Mouse (Mus musculus) gonadal fat pad, adult 2 months (tissue): ENCODE measurements at regions not wholly inside any gene's neighbourhood (a gene's known extent, or its start where the extent isn't known, plus 50 kb on each side); places are given as distances from the start of the nearest gene placed in this dataset.

Source experiments
- DNase-seq: peaks from one replicate; pipeline ENCODE4 v3.0.0-alpha.2; 2012; ENCODE audit warnings: low read depth

DNA sequence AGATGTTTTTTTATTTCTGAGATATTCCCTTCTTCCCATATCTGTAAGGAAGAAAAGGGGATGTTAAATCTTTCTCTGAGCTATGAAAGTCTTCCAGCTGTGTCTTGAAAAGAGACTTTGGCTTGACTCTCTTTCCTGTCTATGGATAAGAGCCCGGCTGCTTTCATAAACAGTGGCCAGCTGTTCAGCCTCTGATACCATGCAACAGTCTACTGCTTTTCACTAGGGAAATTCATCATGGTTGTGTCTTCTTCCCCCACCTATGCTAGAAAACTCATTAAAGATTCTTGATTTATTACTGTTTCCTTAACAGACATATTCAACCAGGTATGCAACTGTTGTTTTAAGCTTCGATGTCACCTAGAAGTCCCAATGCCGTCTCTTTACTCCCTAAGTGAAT, 213.8 kb upstream of the Ferd3l start:
- no peak for DNase-seq

DNA sequence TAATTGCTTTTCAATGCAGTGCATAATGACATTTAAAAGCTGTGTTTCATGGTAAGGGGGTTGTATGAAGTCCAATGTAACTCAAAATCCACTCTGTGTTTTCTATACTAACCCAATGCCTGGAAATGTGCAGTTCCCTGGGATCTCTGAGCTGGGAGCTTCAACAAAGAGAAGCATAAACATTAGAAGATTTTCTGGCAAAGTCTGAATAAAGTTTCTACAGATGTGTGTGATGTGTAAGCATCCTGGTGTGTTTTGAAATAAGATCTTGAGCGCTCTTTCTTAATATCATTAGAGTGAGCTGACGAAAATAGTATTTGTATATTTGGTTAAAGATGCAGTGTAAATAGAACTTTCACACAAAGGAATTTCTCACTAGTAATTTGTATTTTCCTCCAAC, 212.2 kb upstream of the Ferd3l start:
- DNase-seq: no peak

DNA sequence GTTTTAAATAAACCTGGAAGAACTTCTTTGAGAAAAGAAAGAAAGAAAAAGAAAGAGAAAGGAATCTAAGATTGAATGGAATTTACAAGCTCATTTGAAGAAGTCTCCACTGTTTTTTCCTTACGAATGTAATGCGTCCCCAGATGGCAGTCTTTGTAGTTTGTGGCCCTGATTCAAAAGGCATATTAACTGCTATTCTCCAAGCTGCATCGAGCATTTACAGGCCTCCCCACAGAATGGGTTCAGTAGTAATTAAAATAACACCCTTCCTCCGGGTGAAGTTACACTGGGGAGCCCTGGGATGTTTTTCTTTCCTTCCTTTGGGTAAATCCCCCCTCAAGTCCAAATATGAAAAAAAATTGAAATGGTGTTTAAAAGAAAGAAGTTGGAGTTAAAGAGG, 211.2 kb upstream of the Ferd3l start:
- DNase-seq: no peak

DNA sequence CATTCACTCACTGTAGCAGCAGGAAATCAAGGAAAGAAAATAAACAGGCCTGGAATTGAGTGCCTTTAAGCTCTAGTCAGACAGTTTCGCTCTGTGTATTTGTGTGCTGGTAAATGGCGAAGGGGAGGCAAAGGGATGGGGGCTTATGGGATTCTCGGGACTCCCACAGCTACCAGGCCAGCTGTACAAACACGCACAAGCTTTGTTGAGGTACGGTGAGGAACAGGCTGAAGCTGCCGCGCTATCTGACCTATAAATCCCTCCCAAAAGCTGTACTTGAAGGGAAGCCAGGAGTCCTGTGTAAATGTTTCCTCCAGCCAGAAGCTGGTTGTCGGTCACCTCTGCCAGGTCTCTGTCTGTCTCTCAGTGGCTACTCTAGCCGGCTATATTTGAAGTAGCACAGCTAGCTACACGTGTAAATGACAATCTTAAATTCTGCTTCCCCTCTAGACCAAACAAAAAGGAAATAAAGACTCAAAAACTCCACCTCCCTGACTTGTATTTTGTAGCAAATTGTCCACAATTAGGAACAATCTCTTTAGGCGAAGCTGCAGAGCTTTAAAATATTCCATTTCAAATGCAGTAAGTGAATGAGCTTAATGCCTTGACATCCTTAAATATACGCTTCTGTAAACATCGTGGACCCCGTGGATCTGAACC, 210.5 kb upstream of the Ferd3l start:
- no peak for DNase-seq

DNA sequence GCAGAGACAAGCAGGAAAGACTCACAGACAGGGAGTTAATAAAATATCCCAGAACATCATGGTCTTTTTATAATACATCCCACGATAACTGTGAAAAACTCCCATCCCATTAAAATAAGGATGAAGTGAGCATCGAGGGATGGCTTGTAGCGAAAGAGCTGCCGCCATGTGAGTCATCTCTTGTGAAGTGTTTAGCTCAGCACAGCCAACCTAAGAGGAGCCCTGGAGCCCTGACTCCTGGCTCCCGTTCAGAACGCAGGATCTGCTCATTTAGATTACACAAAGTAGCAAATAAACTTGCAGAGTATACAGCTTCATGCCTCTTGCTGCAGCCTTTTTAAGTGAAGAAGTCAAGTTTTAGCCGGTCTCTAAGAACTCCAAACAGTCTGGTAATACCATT, 209.2 kb upstream of the Ferd3l start:
- no peak for DNase-seq

DNA sequence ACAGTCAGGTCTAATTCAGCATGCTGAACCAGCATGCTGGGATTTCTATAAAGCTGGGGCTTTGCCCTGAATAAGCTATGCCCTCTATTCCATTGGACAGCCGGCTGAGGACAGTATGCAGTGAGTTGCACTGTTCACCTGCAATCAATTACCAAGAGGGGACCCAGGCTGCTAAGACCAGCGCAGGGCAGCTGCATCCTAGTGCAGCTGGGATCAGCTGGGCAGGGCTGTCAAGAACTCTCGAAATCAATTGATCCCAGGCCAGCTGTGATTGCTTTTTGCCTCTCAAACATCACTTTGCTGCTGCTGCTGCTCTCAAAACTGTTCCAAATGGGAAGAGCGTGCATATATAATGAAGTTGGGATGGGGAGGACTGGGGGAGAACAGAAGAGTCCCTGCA, 196.3 kb upstream of the Ferd3l start:
- no peak for DNase-seq

DNA sequence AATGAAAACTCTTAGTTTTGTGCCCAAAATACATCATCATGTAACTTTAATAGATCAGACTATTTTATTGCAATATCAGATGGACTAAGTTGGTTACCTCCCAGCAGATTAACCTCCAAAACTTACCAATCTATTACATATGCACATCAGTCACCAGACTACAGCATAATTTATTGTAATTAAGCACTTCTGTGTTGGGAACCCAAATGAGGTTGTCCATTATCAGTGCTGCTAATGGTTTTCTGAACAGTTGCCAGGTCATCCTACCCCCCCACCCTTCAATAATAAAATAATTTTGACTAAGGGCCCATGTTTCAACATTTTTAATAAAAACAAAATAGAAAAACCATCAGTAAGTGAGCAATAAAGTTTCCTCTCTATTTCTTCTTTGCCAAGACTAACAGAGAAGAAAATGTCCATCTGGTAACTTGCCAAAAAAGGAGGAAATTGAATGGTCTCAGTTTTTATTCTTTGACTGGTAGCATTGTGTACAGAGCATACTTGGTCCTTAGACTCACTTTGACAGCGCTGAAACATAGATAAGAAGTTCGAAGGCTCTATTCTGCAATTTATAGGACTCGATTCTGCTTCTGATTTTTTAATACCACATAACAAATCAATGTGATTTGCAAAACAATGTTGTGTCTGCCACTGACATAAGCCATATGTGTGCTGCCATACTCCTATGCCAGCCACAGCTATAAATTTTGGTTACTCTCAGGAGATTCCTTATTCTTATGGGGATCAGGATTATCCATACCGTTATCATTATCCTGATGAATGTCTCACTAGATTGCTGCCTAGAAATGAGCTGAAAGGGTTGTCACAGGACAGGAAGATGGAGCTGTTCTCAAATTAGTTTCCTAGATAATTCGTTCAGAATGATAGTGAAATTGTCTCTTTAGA, 152.4 kb upstream of the Ferd3l start:
- no peak for DNase-seq

DNA sequence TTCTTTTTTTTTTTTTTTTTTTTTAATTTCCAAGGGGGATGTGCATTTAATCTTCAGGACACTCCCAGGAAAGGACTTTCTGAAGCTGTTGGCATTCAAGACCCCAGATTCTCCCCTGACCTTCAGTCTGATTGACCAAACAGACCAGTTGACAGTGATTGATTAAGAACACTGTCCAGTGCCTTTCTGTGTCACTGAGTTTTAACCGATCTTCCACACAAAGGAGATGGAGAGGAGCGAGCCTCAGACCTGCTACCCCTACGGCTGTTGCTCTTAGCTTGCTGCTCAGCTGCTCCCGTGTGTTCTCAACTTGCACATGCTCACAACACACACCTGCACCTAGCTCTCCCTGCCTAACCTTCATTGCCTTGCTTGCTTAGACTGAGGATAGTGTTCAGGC, 149.7 kb upstream of the Ferd3l start:
- no peak for DNase-seq

DNA sequence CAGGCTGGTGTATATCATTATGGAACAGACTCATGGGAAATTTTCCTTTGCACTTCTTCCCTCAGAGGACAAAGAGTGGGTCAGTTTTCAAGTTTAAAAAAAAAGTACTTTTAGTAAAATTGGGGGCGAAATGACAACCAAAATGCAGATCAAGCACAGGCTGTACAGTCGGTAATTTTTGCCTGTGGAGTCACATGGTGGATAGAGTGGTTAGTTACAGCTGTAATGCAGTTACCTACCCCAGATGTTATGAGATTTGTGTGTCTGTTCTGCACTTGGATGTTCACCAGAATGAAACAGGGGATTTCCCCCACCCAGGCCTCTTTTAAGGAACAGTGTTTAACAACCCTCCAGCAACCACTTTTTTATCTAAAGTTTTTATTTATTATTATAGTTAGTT, 148.3 kb upstream of the Ferd3l start:
- DNase-seq: no peak

DNA sequence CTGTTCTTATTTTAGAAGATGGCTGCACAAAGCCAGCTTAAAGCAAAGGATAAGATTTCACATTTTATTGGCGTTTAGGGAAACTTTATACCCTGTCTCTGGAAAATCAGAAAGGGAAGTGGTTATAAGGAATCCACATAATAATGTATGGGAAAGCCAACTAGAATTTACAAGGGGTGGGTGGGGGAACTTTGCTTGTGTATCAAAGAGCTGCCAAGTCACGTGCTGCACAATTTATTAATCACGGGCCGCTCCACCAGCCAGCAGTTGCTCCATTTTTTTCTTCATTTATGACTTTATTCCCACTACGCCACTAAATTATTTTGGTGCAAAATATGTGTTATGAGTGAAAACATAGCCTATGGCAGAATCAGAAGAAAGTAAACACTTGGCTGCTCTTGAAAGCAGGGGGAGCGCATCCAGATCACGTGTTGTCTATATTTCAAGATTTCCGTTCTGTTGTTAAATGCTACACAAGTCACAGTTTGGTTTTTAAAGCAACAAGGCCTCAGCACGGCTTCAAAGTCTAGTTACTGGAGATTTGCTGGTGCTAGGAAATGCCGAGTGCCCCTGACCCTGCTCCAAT, 123.9 kb upstream of the Ferd3l start:
- DNase-seq: no peak

DNA sequence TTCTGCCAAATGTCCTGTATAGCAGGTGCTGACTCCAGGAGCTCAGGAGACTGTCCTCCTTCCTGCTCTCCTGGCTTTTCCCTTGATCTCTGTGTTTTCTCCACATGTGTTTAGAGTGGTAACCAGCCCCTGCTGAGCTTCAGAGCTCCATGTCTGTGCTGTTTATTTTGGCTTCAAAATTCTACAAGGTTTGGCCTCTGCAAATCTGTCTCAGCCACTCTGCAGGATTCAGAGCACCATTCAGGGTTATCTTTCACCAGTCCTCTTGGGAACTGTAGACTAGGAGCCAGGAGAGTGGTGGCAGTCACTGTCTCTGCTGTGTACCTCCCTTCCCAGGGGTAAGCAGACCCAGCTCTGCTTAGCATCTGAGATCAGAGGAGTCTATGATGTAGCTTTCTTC, 102.7 kb upstream of the Ferd3l start:
- DNase-seq: no peak

DNA sequence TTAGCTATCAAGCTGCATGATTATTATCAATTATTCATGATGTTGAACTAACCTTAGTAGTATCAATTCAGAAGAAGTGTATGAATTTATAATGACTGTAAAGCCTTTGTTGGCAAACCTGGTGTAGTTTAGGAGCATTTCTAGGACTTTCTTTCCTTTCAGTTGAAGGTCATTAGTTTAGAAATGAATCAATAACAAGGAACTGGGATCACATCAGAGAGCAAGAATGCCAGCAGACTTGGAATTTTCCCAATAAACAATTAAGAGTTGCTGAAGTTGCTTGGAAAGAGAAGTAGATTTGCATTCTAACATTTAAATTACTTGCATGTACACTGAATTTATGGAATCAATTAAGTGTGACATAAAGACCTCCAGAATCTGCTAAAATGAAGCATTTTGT, 79.1 kb upstream of the Ferd3l start:
- no peak for DNase-seq

DNA sequence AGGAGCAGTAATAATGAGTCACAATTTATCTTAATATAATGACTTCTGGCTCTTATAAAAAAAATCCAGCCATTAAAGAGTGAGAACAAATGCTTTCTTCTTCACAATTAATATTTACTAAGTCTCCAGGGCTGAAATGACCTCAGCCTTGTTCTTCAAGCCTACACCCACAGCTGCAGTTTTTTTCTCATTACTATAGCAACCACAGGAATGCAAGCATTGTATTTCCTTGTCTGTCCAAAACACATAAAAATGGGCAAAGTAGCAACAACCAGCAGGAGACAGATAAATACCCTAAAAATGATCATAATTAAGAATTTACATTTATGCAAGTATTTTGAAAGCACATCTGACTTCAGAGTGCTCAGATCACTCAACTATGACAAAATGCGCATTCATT, 76.5 kb upstream of the Ferd3l start:
- no peak for DNase-seq
